Mouse (Mus musculus) CH12F3 (cell line): ENCODE data around the gene Fnbp1.

Experiments
- in situ Hi-C: fragments of 300-500 bp; cut with MboI; formaldehyde crosslinking; loops from 2 replicates; pipeline ENCODE4 v1.14.3; 2020; ENCODE audit warnings: low sequenced_read_pairs

The Fnbp1 gene

GRCm38 (mm10) chr2:31151892-31152812 lies 10.3 kb upstream of the Fnbp1 start, which contains the start of gene Gpr107:
Gpr107 (plus strand) TSS chr2:31152316.
- in situ Hi-C loops: loop anchor here (10.0 kb wide), 1 partner anchor 117 kb away; no protein-coding TSS in a partner anchor

GRCm38 (mm10) chr2:31150762-31151161 lies 9.0 kb upstream of the Fnbp1 start:
- in situ Hi-C loops: loop anchor here (10.0 kb wide), 1 partner anchor 116 kb away; no protein-coding TSS in a partner anchor

- in situ Hi-C loops: no loop called here
These were observed 5.2 kb upstream of the Fnbp1 start for GRCm38 (mm10) chr2:31147054-31147453.

GRCm38 (mm10) chr2:31144901-31145300 lies 3.1 kb upstream of the Fnbp1 start:
- in situ Hi-C loops: no loop called here

- in situ Hi-C loops: no loop called here
These were observed 2.2 kb upstream of the Fnbp1 start for GRCm38 (mm10) chr2:31143768-31144695.

- in situ Hi-C loops: no loop called here
These were observed 1.5 kb upstream of the Fnbp1 start for GRCm38 (mm10) chr2:31143326-31143725.

GRCm38 (mm10) chr2:31142505-31142904 lies 697 bp upstream of the Fnbp1 start:
- in situ Hi-C loops: no loop called here

GRCm38 (mm10) chr2:31141074-31141866 lies 538 bp downstream of the Fnbp1 start:
- in situ Hi-C loops: no loop called here

GRCm38 (mm10) chr2:31140772-31141073 lies 1.1 kb downstream of the Fnbp1 start:
- in situ Hi-C loops: no loop called here

GRCm38 (mm10) chr2:31139991-31140771 lies 1.6 kb downstream of the Fnbp1 start:
- in situ Hi-C loops: no loop called here

GRCm38 (mm10) chr2:31139174-31139632 lies 2.6 kb downstream of the Fnbp1 start:
- in situ Hi-C loops: no loop called here

GRCm38 (mm10) chr2:31137018-31137590 lies 4.7 kb downstream of the Fnbp1 start:
- in situ Hi-C loops: no loop called here

- in situ Hi-C loops: no loop called here
These were observed 5.5 kb downstream of the Fnbp1 start for GRCm38 (mm10) chr2:31136338-31136737.

GRCm38 (mm10) chr2:31135512-31135931 lies 6.3 kb downstream of the Fnbp1 start:
- in situ Hi-C loops: no loop called here

GRCm38 (mm10) chr2:31133981-31134380 lies 7.8 kb downstream of the Fnbp1 start:
- in situ Hi-C loops: no loop called here

- in situ Hi-C loops: no loop called here
These were observed 9.1 kb downstream of the Fnbp1 start for GRCm38 (mm10) chr2:31132682-31133081.

GRCm38 (mm10) chr2:31130815-31131299 lies 11.0 kb downstream of the Fnbp1 start:
- in situ Hi-C loops: no loop called here

- in situ Hi-C loops: no loop called here
These were observed 11.9 kb downstream of the Fnbp1 start for GRCm38 (mm10) chr2:31129742-31130518.
